Mouse (Mus musculus) A20 (cell line): ENCODE measurements around the gene Gm12166.
A peak's percentile ranks its signal among the peaks of the same experiment; 100 is the strongest.
"Not testable (repeated sequence)": the region's sequence is repeated elsewhere in the genome, so short reads cannot be mapped to it uniquely, and the experiment has no call there.

Source experiments
- DNase-seq: peaks from one replicate; pipeline ENCODE4 v3.0.0-alpha.2; 2011; ENCODE audit warnings: low read depth, low spot score

Gm12166 gene

DNA sequence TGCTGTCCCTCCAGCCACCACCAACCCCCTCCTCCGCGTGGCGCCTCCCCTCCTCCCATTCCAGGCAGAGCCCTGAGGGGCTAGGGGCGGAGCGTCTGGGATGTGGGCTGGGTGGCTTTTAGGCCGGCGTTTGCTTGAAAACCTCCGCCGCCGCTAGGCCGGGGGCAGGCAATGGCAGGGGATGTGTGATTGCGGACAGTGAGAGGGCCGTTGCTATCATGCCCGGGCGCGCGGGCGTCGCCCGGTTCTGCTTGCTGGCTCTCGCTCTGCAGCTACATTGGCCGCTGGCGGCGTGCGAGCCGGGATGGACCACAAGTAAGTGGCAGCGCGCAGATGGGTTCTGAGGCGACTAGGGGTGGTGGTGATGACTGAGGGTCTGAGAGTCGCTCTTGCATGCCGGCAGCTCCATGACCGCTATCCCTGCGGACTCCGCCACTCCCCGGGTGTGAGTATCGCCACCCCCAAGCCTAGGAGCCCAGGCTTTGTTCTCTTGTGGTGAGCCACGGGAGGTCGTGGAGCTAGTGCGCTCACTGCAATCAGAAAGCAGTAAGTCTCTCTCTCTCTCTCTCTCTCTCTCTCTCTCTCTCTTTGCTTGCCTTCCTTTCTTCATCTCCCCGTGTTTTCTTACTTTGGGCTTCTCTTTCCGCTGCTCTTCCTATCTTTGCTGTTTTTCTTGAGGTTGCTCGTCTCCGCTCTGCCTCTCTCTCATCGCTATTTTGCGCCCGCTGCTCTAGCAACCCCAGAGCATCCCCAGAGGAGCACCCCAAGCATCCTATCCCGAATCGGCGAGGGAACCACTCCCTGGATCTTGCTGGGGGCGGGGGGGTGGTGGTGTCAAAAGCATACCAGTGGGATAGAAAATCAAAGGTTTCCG, 4.0 kb upstream of the Gm12166 start, which contains the start of gene Adam19:
Adam19 (plus strand) TSS at position 97 of the 874 bp plus-strand sequence.
- no peak for DNase-seq

DNA sequence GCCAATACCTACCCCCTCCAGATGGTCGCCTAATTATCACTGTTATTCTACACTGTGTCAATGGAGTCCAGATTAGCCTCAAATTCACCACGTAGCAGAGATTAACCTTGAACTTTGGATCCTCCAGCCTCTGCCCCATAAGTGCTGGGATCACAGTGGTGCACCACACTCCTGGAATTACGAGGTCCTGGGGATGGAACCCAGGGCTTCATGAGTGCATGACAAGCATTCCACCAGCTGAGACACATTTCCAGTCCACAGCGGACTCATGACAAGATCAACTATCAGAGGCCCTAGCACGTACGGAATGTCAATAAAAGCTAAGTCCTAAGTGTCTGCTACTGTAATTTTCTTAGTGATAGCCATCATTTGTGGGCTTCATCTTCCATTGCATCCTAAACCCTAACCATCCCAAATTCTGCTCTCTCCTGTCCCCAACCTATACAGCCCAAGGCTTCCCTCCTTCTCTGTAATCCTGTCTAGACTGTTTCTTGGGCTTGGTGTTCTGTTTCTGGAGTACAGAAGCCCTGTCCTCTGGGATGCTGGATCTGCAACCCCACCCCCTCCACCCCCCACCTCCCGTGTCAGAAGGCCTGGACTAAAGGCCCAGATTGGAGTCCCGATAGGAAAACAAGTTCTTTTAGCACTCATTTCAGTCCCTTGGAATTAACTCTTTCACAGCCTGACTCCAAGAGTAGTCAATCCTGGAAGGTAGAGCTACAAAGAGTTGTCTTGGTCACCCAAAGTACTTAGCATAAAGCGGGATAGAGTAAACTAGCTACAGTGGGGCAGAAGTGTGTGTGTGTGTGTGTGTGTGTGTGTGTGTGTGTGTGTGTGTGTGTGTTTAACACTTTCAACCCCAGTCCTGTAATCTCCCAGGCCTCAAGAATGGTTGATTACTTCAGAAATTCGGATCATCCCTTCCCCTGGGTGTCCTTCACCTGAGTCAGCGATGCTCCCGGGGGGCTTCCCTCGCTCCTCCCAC, 3.1 kb upstream of the Gm12166 start:
- DNase-seq, result no peak

DNA sequence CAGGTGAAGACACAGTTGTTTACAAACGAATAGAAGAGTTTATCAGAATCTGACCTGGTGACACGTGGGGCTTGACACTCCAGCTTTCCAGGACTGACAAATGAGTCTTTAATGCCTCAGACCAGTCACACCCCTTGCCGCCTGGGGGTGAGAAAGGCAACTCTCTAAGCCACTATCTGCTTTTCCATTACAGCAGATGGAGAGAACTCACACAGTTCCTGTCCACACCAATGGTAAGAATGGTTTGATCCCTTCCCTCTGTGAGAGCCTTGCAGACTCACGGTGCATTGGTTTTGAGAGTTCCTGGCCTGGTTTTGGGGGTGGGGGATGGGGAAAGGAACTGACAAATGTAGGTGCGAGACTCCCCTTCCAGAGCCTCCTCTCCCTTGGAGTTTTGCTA, 2.2 kb upstream of the Gm12166 start:
- DNase-seq, result no peak

DNA sequence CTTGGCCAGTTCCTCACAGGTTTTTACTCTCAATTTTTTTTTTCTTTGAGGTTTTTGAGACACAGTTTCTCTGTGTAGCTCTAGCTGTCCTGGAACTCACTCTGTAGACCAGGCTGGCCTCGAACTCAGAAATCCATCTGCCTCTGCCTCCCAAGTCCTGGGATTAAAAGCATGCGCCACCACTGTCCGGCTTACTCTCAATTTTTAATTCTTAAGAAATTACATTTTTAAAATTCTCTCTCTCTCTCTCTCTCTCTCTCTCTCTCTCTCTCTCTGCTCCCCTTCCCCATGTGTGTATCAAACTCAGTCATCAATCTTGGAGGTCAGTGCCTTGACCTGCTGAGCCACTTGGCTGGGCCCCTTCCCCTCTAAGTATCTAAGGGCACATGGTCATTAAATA, 1.3 kb upstream of the Gm12166 start:
- DNase-seq, result not testable (repeated sequence)

DNA sequence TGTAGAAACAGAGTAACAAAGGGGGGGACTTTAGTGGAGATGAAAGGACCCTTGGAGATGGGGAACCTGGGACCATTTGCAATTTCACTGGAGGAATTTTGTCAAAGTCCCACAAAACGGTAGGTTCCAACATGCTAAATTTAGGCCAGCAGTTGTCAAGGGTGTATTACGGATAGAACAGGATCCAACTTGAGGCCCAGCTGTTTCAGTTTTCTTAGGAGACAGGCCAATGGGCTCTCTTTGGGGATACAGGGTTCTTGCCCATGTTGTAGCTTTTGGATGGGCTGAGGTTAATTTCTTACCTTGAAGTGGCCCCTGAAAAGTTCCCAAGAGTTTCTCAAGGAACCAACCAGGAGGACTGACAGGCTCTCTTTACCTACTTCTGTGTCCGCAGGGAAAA, 4.9 kb downstream of the Gm12166 start:
- DNase-seq, result no peak

DNA sequence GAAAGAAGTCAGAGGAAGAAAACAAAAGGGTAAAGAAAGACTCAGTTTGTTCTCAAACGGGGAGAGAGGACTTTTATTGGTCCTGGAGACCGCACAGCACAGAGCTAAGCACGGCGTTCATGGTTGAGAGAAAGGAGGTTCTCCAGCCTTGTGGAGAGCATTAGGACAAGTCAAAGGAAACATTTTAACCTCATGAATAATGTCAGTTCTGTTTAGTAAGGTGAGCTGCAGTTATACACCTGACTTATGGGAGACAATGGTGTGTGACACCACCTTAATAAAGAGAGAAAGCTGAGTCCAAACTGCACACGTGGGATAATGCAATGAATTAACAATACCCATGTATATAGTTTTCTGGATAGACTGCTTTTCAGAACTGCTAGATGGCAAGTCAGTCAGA, 7.3 kb downstream of the Gm12166 start:
- no peak for DNase-seq

DNA sequence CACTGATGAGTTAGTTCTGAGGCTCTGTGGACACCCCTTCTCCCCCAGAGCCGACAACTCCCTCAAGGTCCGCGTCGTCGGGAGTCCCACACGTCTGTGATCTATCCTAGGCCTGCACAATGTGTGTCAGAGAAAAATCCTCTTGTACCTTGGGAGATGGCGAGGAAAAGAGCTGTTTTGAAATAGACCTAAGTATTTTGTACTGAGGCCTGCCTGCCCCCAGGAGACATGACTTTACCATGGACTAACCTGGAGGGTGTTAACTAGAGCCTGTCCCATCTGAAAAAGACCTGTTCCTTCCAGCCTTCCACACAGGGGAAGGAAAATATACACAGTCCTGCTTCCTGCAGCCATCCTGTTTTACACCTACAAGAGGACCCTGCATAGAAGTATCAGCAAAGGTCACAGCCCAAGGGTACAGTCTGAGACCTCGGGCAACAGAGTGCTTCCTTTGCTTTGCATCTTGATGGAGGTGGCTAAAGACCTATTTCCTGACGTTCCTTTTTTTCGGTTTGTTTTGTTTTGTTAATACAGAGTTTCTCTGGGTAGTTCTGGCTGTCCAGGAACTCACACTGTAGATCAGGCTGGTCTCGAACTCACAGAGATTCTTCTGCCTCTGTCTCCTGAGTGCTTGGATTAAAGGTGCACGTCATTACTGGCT, 10.4 kb downstream of the Gm12166 start:
- no peak for DNase-seq

DNA sequence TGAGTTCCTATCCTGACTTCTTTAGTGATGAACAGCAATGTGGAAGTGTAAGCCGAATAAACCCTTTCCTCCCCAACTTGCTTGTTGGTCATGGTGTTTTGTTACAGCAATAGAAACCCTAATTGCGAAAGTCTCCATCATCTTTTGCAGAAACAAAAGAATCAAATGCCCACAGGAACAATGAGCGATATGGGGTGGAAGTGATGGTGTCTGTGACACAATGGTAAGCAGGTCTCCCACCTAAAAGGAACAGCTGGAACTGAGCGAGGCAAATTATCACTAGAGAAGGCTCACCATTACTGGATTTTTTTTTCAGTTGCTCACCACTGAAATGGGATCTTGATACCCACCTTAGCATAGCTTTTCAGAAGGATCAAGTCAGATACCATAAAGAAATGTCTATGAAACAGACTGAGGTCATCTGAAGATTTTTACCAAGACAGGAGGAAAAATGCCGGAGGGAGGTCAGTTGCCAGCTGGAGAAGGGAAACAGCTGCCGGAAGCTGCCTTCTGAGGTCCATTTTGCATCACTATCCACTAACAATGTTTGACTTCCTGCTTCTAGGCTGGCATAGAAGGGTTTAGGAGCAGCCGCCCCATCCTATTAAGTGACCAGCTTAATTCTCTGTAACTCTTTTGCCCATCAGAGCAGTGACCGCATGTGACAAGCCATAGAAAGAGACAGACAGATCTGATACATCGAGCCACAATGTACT, 11.1 kb downstream of the Gm12166 start:
- DNase-seq, result no peak

DNA sequence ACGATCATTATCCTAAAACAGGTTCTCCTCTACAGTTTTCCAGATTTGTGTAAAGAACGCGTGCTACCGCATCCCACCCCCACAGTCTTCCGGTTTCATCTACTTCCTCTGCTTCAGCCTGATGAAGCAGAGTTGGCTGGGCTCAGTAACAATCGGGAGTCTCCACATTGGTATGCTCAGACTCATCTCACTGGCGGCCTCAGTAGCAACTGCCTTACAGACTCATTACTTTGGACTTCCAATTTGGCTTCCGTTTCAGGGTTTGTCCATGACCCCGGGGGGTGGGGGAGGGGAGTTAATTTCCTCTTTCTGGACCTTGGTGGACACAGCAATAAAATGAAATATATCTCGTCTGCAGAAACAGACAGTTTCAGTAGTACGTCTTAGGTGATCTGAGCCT, 12.8 kb downstream of the Gm12166 start:
- no peak for DNase-seq

DNA sequence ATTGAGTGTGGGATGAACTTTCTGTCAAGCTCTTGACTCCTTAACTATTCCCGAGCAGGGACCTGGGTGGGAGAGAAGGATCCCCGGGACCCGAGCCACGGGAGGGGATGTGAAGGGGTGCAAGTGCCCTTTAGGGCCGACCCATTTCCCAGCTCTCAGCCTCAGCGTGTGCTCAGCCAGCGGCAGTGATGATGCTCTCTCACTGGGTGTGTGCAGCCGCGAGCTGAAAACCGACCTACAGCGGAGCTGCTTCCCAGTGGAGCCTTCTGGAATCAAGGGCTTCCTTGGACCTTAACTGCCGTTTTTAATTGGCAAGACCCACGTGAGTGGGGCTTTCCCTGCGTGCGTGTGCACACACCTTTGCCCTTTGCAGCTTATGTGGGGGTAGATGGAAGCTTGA, 13.2 kb downstream of the Gm12166 start:
- no peak for DNase-seq

DNA sequence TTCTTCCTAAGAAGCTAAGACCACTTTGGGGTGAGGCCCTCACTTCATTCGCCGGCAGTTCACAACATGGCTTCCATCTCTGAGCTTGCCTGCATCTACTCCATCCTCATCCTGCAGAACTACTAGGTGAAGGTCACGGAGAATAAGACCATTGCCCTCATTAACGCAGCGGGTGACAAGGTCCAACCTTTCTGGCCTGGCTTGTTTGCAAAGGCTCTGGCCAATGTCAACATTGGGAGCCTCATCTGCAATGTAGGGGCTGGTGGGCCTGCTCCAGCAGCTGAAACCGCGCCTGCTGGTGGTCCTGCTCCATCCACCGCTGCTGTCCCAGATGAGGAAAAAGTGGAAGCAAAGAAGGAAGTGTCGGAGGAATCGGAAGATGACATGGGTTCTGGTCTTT, 15.7 kb downstream of the Gm12166 start:
- no peak for DNase-seq

DNA sequence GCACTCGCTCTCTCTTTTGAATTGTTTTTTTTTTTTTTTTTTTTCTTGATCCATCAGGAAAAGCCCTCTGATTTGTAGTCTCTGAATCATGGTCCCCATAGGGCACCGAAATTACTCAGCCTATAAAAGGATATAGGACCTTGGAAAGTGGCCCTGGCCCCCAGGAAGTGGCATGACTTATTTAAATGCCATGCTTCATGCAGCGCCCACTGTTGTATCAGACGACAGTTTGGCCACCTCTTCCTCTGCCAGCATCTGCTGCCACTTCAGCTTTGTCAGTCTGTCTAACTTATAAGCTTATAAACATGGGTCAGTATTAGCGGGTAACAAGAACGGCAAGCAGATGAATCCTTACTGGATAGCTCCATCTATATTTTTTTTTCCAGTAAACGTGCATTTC, 19.2 kb downstream of the Gm12166 start:
- DNase-seq, result no peak

DNA sequence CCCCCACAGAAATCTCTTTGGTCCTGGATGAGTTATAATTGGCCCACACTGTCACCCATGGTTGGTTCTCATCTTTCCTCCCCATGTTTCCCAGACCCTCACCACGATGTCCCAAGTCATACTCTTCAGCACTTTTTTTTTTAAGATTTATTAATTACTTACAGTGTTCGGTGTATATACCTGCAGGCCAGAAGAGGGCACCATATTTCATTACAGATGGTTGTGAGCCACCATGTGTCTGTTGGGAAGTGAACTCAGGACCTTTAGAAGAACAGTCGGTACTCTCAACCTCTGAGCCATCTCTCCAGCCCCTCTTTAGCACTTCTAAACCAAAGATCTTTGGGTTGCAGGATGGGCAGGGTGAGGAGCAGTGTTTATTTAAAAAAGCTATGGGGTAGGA, 20.7 kb downstream of the Gm12166 start:
- peak; percentile 53 for DNase-seq

DNA sequence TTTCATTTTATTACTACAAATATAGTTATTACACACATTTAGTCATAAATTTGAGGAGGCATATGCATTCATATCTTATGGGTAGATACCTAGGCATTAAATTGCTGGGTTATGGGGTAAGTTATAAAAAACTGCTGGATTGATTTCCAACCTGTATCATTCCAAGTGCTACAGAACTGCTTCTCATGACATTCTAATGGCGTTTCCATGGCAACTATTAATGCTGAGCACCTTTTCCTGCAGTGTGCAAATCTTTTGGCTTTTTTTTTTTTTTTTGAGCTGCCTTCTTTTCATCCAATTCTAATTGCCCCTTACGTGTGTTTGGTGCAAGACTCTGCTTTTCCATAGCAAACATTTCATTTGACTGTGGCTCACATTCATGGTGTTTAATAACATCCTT, 22.1 kb downstream of the Gm12166 start:
- no peak for DNase-seq

DNA sequence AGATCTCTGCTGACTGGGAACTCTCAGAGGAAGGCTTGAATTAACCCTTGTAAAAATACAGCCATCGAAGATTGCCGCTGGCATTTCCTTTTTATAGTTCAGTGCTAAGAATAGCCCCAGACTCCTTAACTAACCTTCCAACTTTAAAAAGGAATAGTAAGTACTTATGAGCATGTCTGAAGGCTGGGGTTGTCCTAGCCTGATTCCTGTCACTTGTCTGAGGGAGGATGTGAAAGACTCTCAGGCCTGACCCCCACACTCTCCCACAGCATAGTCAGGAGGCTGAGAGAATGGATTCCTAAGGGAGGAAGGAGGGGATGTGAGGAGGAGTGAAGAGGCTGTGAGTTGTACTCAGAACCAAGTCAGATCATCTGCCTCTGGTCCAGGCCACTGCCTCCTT, 22.6 kb downstream of the Gm12166 start:
- DNase-seq, result no peak

DNA sequence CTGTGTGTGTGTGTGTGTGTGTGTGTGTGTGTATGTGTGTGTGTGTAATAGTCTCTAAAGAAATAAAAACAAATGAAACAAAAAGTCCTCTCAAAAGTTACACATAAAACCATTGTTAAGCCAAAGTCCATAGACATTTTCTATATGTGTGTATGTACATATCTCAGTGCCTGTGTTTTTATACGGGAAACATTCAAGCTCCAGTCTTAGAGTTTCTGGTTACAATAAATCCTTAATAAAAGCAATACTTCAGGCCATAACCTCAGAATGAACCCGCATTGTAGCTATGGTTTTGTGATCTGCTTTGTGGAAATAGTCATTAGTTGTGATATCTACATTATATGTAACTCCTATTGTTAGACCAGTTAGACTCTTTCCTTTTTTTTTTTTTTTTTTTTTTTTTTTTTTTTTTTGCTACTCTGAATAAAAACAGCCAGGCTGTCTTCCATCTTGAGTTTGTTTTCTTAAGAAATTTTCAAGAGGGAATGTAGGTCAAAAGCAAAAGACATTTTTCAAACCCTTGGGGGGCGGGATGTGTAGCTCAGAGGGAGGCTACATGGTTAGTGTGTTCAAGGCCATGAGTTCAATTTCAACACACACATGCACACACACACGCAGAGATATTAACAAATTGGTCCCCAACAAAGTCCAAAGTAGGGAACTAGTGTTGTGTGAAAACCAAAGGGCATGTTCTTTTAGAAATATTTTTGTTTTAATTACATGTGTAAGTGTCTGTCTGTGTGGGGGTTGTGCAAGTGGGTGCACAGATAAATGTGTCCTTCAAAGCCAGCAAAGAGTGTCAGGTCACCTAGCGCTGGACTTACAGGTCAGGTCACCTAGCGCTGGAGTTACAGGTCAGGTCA, 23.9 kb downstream of the Gm12166 start:
- DNase-seq, result no peak

DNA sequence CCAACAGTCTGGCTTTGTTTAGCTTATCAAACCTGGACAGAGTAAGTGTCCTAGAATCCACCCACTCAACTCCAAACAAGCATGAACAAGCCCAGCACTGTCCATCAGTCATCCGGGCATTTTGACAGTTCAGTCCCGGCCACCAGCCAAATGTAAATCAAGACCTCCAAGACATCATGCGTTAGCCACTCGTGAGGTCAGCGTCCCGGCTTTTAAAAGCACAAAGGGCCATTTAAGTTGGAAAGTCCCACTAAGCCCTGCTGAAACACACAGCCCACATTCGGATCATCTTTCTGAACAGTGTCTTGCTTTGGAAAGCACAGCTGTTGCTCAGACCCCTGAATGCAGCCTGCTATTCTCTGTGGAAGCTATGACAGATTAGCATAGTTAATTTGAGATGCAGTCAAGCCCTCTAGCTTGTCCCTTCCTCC, 26.1 kb downstream of the Gm12166 start:
- no peak for DNase-seq

DNA sequence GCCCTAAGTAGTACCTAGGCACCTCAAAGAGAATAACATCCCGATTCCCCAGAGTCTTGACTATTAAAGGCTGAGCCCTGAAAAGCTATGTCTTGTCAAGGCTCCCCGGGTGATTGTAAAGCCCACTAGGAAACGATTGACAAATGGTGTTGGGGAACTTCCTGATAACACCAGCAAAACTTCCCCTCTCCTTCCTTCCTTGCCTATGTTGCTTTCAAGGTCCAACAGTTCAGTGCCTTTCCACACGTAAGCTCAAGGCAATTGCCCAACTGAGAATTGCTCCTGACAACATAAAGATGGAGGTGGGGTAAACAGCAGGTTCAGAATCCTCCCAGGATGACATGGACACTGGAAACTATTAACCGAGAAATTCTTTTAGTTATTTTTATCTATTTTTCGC, 29.1 kb downstream of the Gm12166 start:
- DNase-seq, result no peak

DNA sequence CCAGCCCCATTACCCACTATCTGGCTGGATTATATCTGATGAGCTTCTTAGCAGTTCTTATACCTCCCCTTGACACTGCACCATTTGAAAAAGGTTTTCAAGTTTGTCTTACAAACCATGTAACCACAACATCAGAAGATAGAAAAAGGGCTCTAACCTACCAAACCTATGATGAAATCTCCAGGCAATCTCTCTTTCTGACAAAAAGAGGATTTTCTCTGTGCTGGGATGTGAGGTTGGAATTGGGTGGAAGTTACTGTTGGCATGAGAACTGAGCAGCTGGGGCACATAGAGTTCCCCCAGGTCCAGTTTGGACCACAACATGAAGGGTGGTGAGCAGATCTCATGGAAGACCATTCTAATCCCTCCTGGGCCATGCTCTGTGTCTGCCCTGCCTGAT, 30.3 kb downstream of the Gm12166 start:
- no peak for DNase-seq

DNA sequence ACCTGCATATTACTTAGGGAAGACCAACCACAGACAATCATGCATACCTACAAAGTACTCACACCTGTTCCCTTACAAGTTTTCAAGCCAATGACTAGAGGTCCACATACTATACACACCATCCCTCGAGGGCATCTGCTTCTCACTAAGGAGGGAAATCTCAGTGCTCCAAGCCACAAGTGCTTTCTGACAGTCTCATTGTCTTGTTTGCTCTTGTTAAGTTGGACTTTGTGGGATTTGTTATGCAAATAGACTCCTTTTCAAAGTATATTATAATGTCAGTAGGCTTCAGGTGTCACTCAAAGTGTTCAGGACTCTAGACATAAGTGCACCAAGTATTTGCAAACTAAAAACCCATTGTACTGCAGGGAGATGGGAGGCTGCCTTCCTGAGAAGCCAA, 31.9 kb downstream of the Gm12166 start:
- no peak for DNase-seq
